In genomic region chr5:123094238-123094991, GRCm38 (mm10) we compare ENCODE assay signal across 10 mouse cellular contexts. TPM values are rescaled to one million over a fixed set of nuclear protein-coding genes. Genes with fewer than 3 reads are reported as not detected.
DNase-seq lines count a peak whose midpoint lies in the region; ATAC-seq and TF ChIP-seq lines count a peak whose summit lies in the region.
"Had no signal": no experiment of that assay in that cellular context is flagged by ENCODE, and none has a peak within 500 bp of the region (broad histone marks: within the 10 kb centered on the region; RNA-seq: fewer than 3 reads in every experiment).

No protein-coding gene starts in this region.

- peaks cover 6% of the 10 kb centered on the region; the same call in 1 of the 2 replicates for H3K79me2 ChIP-seq in liver, adult 2 months (ENCODE audit: control insufficient read depth, insufficient read depth, low read length)

- H3K4me3 ChIP-seq in forebrain, embryonic 14.5 days (ENCODE audit: low read depth, low read length), result no peak overlapping the region
- H3K4me3 ChIP-seq in forebrain, embryonic 13.5 days, result no peak overlapping the region
- no peak overlapping the region for H3K4me3 ChIP-seq in liver, adult 2 months (ENCODE audit: insufficient read depth, low read depth, low read length)
- H3K4me3 ChIP-seq: limb, embryonic 15.5 days had no signal

- H3K4me1 ChIP-seq in forebrain, embryonic 14.5 days (ENCODE audit: control insufficient read depth, insufficient read depth, low read length), result no peaks in the 10 kb centered on the region
- H3K4me1 ChIP-seq in forebrain, embryonic 13.5 days, result no peaks in the 10 kb centered on the region
- H3K4me1 ChIP-seq in liver, adult 2 months (ENCODE audit: control insufficient read depth, insufficient read depth, low read length), result peaks cover 8% of the 10 kb centered on the region; the same call in 1 of the 2 replicates
- H3K4me1 ChIP-seq: limb, embryonic 15.5 days had no signal

- peak; percentile 62 for DNase-seq in forebrain, embryonic 14.5 days (ENCODE audit: low spot score)
- DNase-seq in spleen, adult 12 weeks (ENCODE audit: low spot score), result peak; percentile 70
- DNase-seq in spleen, adult 18-20 months, result no peak
- DNase-seq in liver, adult 2 months (ENCODE audit: extremely low read depth, low read depth, low spot score), result peak; percentile 39
- no peak for DNase-seq in yolk sac, embryonic 10.5 days (ENCODE audit: low spot score)
- no peak for DNase-seq in ovary, adult 18-20 months (ENCODE audit: low spot score)
- no peak for DNase-seq in heart, adult 8-10 months (ENCODE audit: low spot score)

- H3K9me3 ChIP-seq in forebrain, embryonic 14.5 days (replicated peaks; ENCODE audit: control insufficient read depth, low read length), result no peaks in the 10 kb centered on the region
- H3K9me3 ChIP-seq in forebrain, embryonic 13.5 days (replicated peaks), result no peaks in the 10 kb centered on the region
- H3K9me3 ChIP-seq: limb, embryonic 15.5 days had no signal

- TF ChIP-seq POLR2A in liver, adult 2 months (IDR thresholded peaks at IDR 0.05; ENCODE audit: extremely low read depth, insufficient read depth, low read length), result no peak

- no peaks in the 10 kb centered on the region for H3K36me3 ChIP-seq in forebrain, embryonic 14.5 days (ENCODE audit: control insufficient read depth, insufficient read depth, low read length)
- no peaks in the 10 kb centered on the region for H3K36me3 ChIP-seq in forebrain, embryonic 13.5 days (ENCODE audit: poor library complexity, severe bottlenecking)
- H3K36me3 ChIP-seq in liver, adult 2 months (ENCODE audit: control insufficient read depth, insufficient read depth, low read length), result no peaks in the 10 kb centered on the region; the same call in 1 of the 2 replicates

- WGBS in forebrain, embryonic 14.5 days, result 75% methylated on average over 25 of the region's 25 CpGs
- 78% methylated on average over 25 of the region's 25 CpGs for WGBS in forebrain, embryonic 13.5 days
- 75% methylated on average over 25 of the region's 25 CpGs for WGBS in liver, adult 2 months

- no peak overlapping the region for H3K4me2 ChIP-seq in forebrain, embryonic 14.5 days (ENCODE audit: low read length)
- no peak overlapping the region for H3K4me2 ChIP-seq in forebrain, embryonic 13.5 days
- H3K4me2 ChIP-seq: limb, embryonic 15.5 days had no signal

- no peak overlapping the region for H3K27ac ChIP-seq in forebrain, embryonic 14.5 days (ENCODE audit: low read depth, low read length)
- H3K27ac ChIP-seq in forebrain, embryonic 13.5 days, result no peak overlapping the region
- H3K27ac ChIP-seq in liver, adult 2 months (replicated peaks; ENCODE audit: insufficient read depth, low read depth, low read length), result no peak overlapping the region
- H3K27ac ChIP-seq: limb, embryonic 15.5 days had no signal

- no peak overlapping the region; the same call in 1 of the 2 replicates for H3K9ac ChIP-seq in forebrain, embryonic 14.5 days (ENCODE audit: low read length)
- no peak overlapping the region for H3K9ac ChIP-seq in forebrain, embryonic 13.5 days
- no peak overlapping the region for H3K9ac ChIP-seq in liver, adult 2 months (ENCODE audit: low read depth, low read length)
- H3K9ac ChIP-seq: limb, embryonic 15.5 days had no signal

- no peak for ATAC-seq in forebrain, embryonic 14.5 days
- ATAC-seq in forebrain, embryonic 13.5 days, result no peak

- no peak for TF ChIP-seq CTCF in liver, adult 2 months (IDR thresholded peaks at IDR 0.05; ENCODE audit: low read depth, low read length)

- no peaks in the 10 kb centered on the region for H3K27me3 ChIP-seq in forebrain, embryonic 14.5 days (replicated peaks; ENCODE audit: control insufficient read depth, insufficient read depth, low read length)
- H3K27me3 ChIP-seq in forebrain, embryonic 13.5 days, result no peaks in the 10 kb centered on the region
- H3K27me3 ChIP-seq in liver, adult 2 months (ENCODE audit: control insufficient read depth, insufficient read depth, low read length), result no peaks in the 10 kb centered on the region
- H3K27me3 ChIP-seq: limb, embryonic 15.5 days had no signal

RNA-seq across cellular contexts. Expression of gene Tmem120b, which starts 26.2 kb away (rescaled TPM):
- 8.1 and 10.6 TPM in 2 replicates for polyA plus RNA-seq in forebrain, embryonic 14.5 days (2014; fragmentation: Nextera tagmentation; extraction: Ambion mirVana)
- polyA plus RNA-seq in forebrain, embryonic 13.5 days (2015; fragmentation: Nextera tagmentation; extraction: Ambion mirVana), result 10.9 and 11.0 TPM in 2 replicates
- 2.7 and 3.4 TPM in 2 replicates for total RNA-seq in liver, adult 2 months (2014; rRNA removed)
- 2.0 and 3.8 TPM in 2 replicates for polyA plus RNA-seq in liver, adult 2 months (2012; rRNA removed)
- total RNA-seq in heart, adult 8-10 months (2022), result 10 to 100 TPM in 1 of 4 experiments, 1 to 10 TPM in 3; 7.7 to 10.7 (median 8.4) TPM

RNA-seq across cellular contexts. Expression of gene Rhof, which starts 38.1 kb away (rescaled TPM):
- 6.8 and 10.5 TPM in 2 replicates for polyA plus RNA-seq in forebrain, embryonic 14.5 days (2014; fragmentation: Nextera tagmentation; extraction: Ambion mirVana)
- 4.3 and 5.0 TPM in 2 replicates for polyA plus RNA-seq in forebrain, embryonic 13.5 days (2015; fragmentation: Nextera tagmentation; extraction: Ambion mirVana)
- total RNA-seq in liver, adult 2 months (2014; rRNA removed), result 0.09 and 0.87 TPM in 2 replicates
- polyA plus RNA-seq in liver, adult 2 months (2012; rRNA removed), result 0.61 and 0.86 TPM in 2 replicates
- 1 to 10 TPM in 1 of 4 experiments, under 1 TPM in 3; 0.38 to 1.7 (median 0.68) TPM for total RNA-seq in heart, adult 8-10 months (2022)

RNA-seq across cellular contexts. Expression of gene Setd1b, which starts 47.6 kb away (rescaled TPM):
- polyA plus RNA-seq in forebrain, embryonic 14.5 days (2014; fragmentation: Nextera tagmentation; extraction: Ambion mirVana), result 8.6 and 11.6 TPM in 2 replicates
- 13.4 and 13.9 TPM in 2 replicates for polyA plus RNA-seq in forebrain, embryonic 13.5 days (2015; fragmentation: Nextera tagmentation; extraction: Ambion mirVana)
- 1.8 and 3.8 TPM in 2 replicates for total RNA-seq in liver, adult 2 months (2014; rRNA removed)
- 6.0 and 7.2 TPM in 2 replicates for polyA plus RNA-seq in liver, adult 2 months (2012; rRNA removed)
- total RNA-seq in heart, adult 8-10 months (2022), result 10 to 100 TPM; 14.3 to 21.5 (median 18.2) TPM

RNA-seq across cellular contexts. Expression of gene Morn3, which starts 47.6 kb away (rescaled TPM):
- polyA plus RNA-seq in forebrain, embryonic 14.5 days (2014; fragmentation: Nextera tagmentation; extraction: Ambion mirVana), result 0.63 and 0.83 TPM in 2 replicates
- polyA plus RNA-seq in forebrain, embryonic 13.5 days (2015; fragmentation: Nextera tagmentation; extraction: Ambion mirVana), result 0.79 and 1.1 TPM in 2 replicates
- total RNA-seq in liver, adult 2 months (2014; rRNA removed), result not detected in 2 replicates
- not detected in 2 replicates for polyA plus RNA-seq in liver, adult 2 months (2012; rRNA removed)
- not detected for total RNA-seq in heart, adult 8-10 months (2022)
- polyA plus RNA-seq: heart, embryonic 14.5 days had no signal

Comparison
In these comparisons a context has a peak if more than half of its experiments do, and no peak if none do; other contexts are left out.
1. DNase-seq: peak in forebrain, embryonic 14.5 days (single experiment), spleen, adult 12 weeks (single experiment) and liver, adult 2 months (single experiment); none in spleen, adult 18-20 months (0 of 2), yolk sac, embryonic 10.5 days (single experiment), ovary, adult 18-20 months (single experiment) and heart, adult 8-10 months (single experiment).